Mouse (Mus musculus) bone marrow, adult 2 months (tissue): ENCODE data around the gene Caprin2. TPM values are rescaled to one million over a fixed set of nuclear protein-coding genes. Genes with fewer than 3 reads are reported as not detected.
"Not testable (repeated sequence)": the region's sequence is repeated elsewhere in the genome, so short reads cannot be mapped to it uniquely, and the experiment has no call there.

ENCODE experiments used
- H3K27ac ChIP-seq: fragments of 200-500 bp; 2 replicates; pipeline ENCODE4 v1.5.1; 2012; ENCODE audit warnings: low read depth, mild to moderate bottlenecking, control low read depth, inconsistent platforms, low read length; ENCODE audit not compliant: control insufficient read depth, poor library complexity, insufficient read depth
- H3K4me1 ChIP-seq: fragments of 200-500 bp; 2 replicates; pipeline ENCODE4 v1.6.1; 2011; ENCODE audit warnings: low read length; ENCODE audit not compliant: control insufficient read depth, insufficient read depth
- H3K4me3 ChIP-seq: fragments of 200-500 bp; replicated peaks from 2 replicates; pipeline ENCODE3; 2011; ENCODE audit warnings: mild to moderate bottlenecking, low read depth, low read length, control low read depth; ENCODE audit not compliant: control insufficient read depth
- CTCF ChIP-seq: fragments of 200-500 bp; IDR thresholded peaks from 2 replicates; pipeline ENCODE4 v1.5.1; 2011; ENCODE audit warnings: low read length, control low read depth; ENCODE audit not compliant: control insufficient read depth, insufficient read depth
- POLR2A ChIP-seq: fragments of 200-500 bp; IDR thresholded peaks from 2 replicates; pipeline ENCODE4 v1.6.1; 2011; ENCODE audit warnings: low read depth, mild to moderate bottlenecking, control low read depth, low read length, borderline replicate concordance; ENCODE audit not compliant: control insufficient read depth
- WGBS: fragments of 180-500 bp; shearing (Covaris S2); methylation state at CpG from one replicate; pipeline ENCODE4 v1.1.7; 2018; 5-methylcytosine and 5-hydroxymethylcytosine counted together
- polyA plus RNA-seq: library from polyadenylated mRNA; stranded (reverse); fragments of >200 nt; gene quantifications from 2 replicates; pipeline ENCODE4 v1.2.4, GENCODE M21; 2011; ENCODE audit warnings: low replicate concordance; ENCODE audit not compliant: missing spikeins, insufficient read depth, insufficient read length

Caprin2 gene
- 9.6 and 16.0 TPM in 2 replicates for polyA plus RNA-seq

GRCm38 (mm10) chr6:148895773-148896506 lies at the start of gene Caprin2:
Gene Caprin2 (minus strand): TSS chr6:148896237.
- H3K27ac ChIP-seq = peak within 1 kb of the TSS; percentile 51
- no peaks in the 10 kb centered on the region; the same call in 1 of the 2 replicates for H3K4me1 ChIP-seq
- WGBS = 1% methylated on average over 65 of the region's 65 CpGs
- TF ChIP-seq POLR2A (peak; percentile 97), CTCF (no peak)
- H3K4me3 ChIP-seq = peak within 1 kb of the TSS; percentile 79

GRCm38 (mm10) chr6:148944767-148945508 lies 48.9 kb upstream of the Caprin2 start:
- TF ChIP-seq CTCF = no peak
- peak; percentile 29; the same call in 1 of the 2 replicates for TF ChIP-seq POLR2A
- WGBS = under 1% methylated on average over 90 of the region's 92 CpGs
- Histone ChIP-seq H3K27ac (peak overlapping the region; percentile 46), H3K4me1 (no peaks in the 10 kb centered on the region; the same call in 1 of the 2 replicates), H3K4me3 (peak overlapping the region; percentile 96)

GRCm38 (mm10) chr6:148944344-148944766 lies 48.3 kb upstream of the Caprin2 start:
- WGBS = under 1% methylated on average over 30 of the region's 30 CpGs
- no peak for TF ChIP-seq CTCF
- TF ChIP-seq POLR2A = no peak
- peak overlapping the region; percentile 46; the same call in 1 of the 2 replicates for H3K27ac ChIP-seq
- no peaks in the 10 kb centered on the region; the same call in 1 of the 2 replicates for H3K4me1 ChIP-seq
- peak overlapping the region; percentile 96 for H3K4me3 ChIP-seq

- no peak for TF ChIP-seq POLR2A
- TF ChIP-seq CTCF = no peak
Measured at GRCm38 (mm10) chr6:148943695-148944094, 47.7 kb upstream of the Caprin2 start.

GRCm38 (mm10) chr6:148942406-148942805 lies 46.4 kb upstream of the Caprin2 start:
- WGBS = 87% methylated on average over 4 of the region's 4 CpGs
- TF ChIP-seq POLR2A = no peak
- no peak for TF ChIP-seq CTCF
- H3K27ac ChIP-seq = no peak overlapping the region
- H3K4me1 ChIP-seq = no peaks in the 10 kb centered on the region; the same call in 1 of the 2 replicates
- no peak overlapping the region for H3K4me3 ChIP-seq

More at GRCm38 (mm10) chr6:148943695-148944094, 47.7 kb upstream of the Caprin2 start:
- Histone ChIP-seq H3K4me1 (no peaks in the 10 kb centered on the region; the same call in 1 of the 2 replicates), H3K27ac (no peak overlapping the region), H3K4me3 (no peak overlapping the region)
- 33% methylated on average over 3 of the region's 3 CpGs for WGBS

- no peak overlapping the region for H3K27ac ChIP-seq
- no peak overlapping the region for H3K4me3 ChIP-seq
- WGBS = 78% methylated on average over 5 of the region's 5 CpGs
- no peaks in the 10 kb centered on the region; the same call in 1 of the 2 replicates for H3K4me1 ChIP-seq
- no peak for TF ChIP-seq POLR2A
- no peak for TF ChIP-seq CTCF
Measured at GRCm38 (mm10) chr6:148941880-148942279, 45.8 kb upstream of the Caprin2 start.

- not testable (repeated sequence) for H3K4me1 ChIP-seq, H3K27ac ChIP-seq, H3K4me3 ChIP-seq
- 38% methylated on average over 2 of the region's 3 CpGs for WGBS
Measured at GRCm38 (mm10) chr6:148940383-148940782, 44.3 kb upstream of the Caprin2 start.

GRCm38 (mm10) chr6:148937693-148938092 lies 41.7 kb upstream of the Caprin2 start:
- no peak for TF ChIP-seq POLR2A
- TF ChIP-seq CTCF = no peak
- WGBS = 50% methylated on average over 1 of the region's 1 CpGs
- H3K4me3 ChIP-seq = no peak overlapping the region
- H3K4me1 ChIP-seq = no peaks in the 10 kb centered on the region; the same call in 1 of the 2 replicates
- no peak overlapping the region for H3K27ac ChIP-seq
